Mouse (Mus musculus): ENCODE measurements around the gene Baiap2l1. TPM values are rescaled to one million over a fixed set of nuclear protein-coding genes. Genes with fewer than 3 reads are reported as not detected.
A peak's percentile ranks its signal among the peaks of the same experiment; 100 is the strongest.

Gene Baiap2l1
- polyA plus RNA-seq, 1 experiment from 2014 or later = 1.3 TPM

- 36% methylated on average over 11 of the region's 11 CpGs for WGBS
- H3K4me1 ChIP-seq = peaks cover 24% of the 10 kb centered on the region
- no peak overlapping the region for H3K27ac ChIP-seq
- H3K27me3 ChIP-seq (replicated peaks) = no peaks in the 10 kb centered on the region
- no peak overlapping the region for H3K4me2 ChIP-seq
- no peak for ATAC-seq (replicated peaks)
- H3K4me3 ChIP-seq = no peak overlapping the region
- H3K9me3 ChIP-seq = no peaks in the 10 kb centered on the region
- no peak overlapping the region for H3K9ac ChIP-seq
- H3K36me3 ChIP-seq (replicated peaks) = no peaks in the 10 kb centered on the region
Measured at GRCm38 (mm10) chr5:144226220-144226619, 131.7 kb downstream of the Baiap2l1 start.

GRCm38 (mm10) chr5:144223899-144224816 lies 133.8 kb downstream of the Baiap2l1 start:
- Histone ChIP-seq H3K36me3 (replicated peaks) (no peaks in the 10 kb centered on the region), H3K4me2 (peak overlapping the region; percentile 89), H3K4me1 (peaks cover 26% of the 10 kb centered on the region), H3K27ac (peak overlapping the region; percentile 86), H3K4me3 (peak overlapping the region; percentile 71), H3K27me3 (replicated peaks) (no peaks in the 10 kb centered on the region), H3K9ac (peak overlapping the region; percentile 74), H3K9me3 (no peaks in the 10 kb centered on the region)
- ATAC-seq (replicated peaks) = peak; percentile 55
- 23% methylated on average over 18 of the region's 18 CpGs for WGBS

GRCm38 (mm10) chr5:144223503-144223862 lies 134.4 kb downstream of the Baiap2l1 start, which contains the start of gene Tecpr1:
Gene Tecpr1, minus strand, starts transcription at chr5:144223615.
- Histone ChIP-seq H3K4me3 (peak within 1 kb of the TSS; percentile 71), H3K27ac (peak within 1 kb of the TSS; percentile 86), H3K4me2 (peak within 1 kb of the TSS; percentile 89), H3K4me1 (peaks cover 26% of the 10 kb centered on the region), H3K27me3 (replicated peaks) (no peaks in the 10 kb centered on the region), H3K9me3 (no peaks in the 10 kb centered on the region), H3K9ac (peak within 1 kb of the TSS; percentile 74), H3K36me3 (replicated peaks) (no peaks in the 10 kb centered on the region)
- WGBS = 0% methylated on average over 35 of the region's 37 CpGs
- ATAC-seq (replicated peaks) = peak; percentile 97

- ATAC-seq (replicated peaks) = peak; percentile 27
- Histone ChIP-seq H3K27ac (peak overlapping the region; percentile 71), H3K27me3 (replicated peaks) (no peaks in the 10 kb centered on the region), H3K4me1 (peaks cover 26% of the 10 kb centered on the region), H3K4me2 (peak overlapping the region; percentile 89), H3K9me3 (no peaks in the 10 kb centered on the region), H3K4me3 (peak overlapping the region; percentile 71), H3K36me3 (replicated peaks) (no peaks in the 10 kb centered on the region), H3K9ac (peak overlapping the region; percentile 74)
- WGBS = 4% methylated on average over 25 of the region's 25 CpGs
Measured at GRCm38 (mm10) chr5:144222811-144223502, 135.0 kb downstream of the Baiap2l1 start.

GRCm38 (mm10) chr5:144221305-144221704 lies 136.6 kb downstream of the Baiap2l1 start:
- Histone ChIP-seq H3K27ac (no peak overlapping the region), H3K4me1 (peaks cover 26% of the 10 kb centered on the region), H3K27me3 (replicated peaks) (no peaks in the 10 kb centered on the region), H3K4me2 (no peak overlapping the region), H3K9ac (no peak overlapping the region), H3K36me3 (replicated peaks) (peaks cover 1% of the 10 kb centered on the region; the same call in 1 of the 2 replicates), H3K9me3 (no peaks in the 10 kb centered on the region), H3K4me3 (no peak overlapping the region)
- 80% methylated on average over 4 of the region's 4 CpGs for WGBS
- no peak for ATAC-seq (replicated peaks)

- H3K27ac ChIP-seq = no peak overlapping the region
- no peak for ATAC-seq (replicated peaks)
Measured at GRCm38 (mm10) chr5:144219936-144220335, 138.0 kb downstream of the Baiap2l1 start.

GRCm38 (mm10) chr5:144219306-144219705 lies 138.6 kb downstream of the Baiap2l1 start:
- Histone ChIP-seq H3K27me3 (replicated peaks) (no peaks in the 10 kb centered on the region), H3K27ac (no peak overlapping the region), H3K4me1 (peaks cover 23% of the 10 kb centered on the region), H3K9ac (no peak overlapping the region), H3K4me2 (no peak overlapping the region), H3K36me3 (replicated peaks) (peaks cover 6% of the 10 kb centered on the region; the same call in 1 of the 2 replicates), H3K4me3 (no peak overlapping the region), H3K9me3 (no peaks in the 10 kb centered on the region)
- no peak for ATAC-seq (replicated peaks)
- WGBS = 77% methylated on average over 12 of the region's 12 CpGs

More at GRCm38 (mm10) chr5:144219936-144220335, 138.0 kb downstream of the Baiap2l1 start:
- H3K36me3 ChIP-seq (replicated peaks) = peaks cover 4% of the 10 kb centered on the region; the same call in 1 of the 2 replicates
- no peak overlapping the region for H3K9ac ChIP-seq
- H3K4me1 ChIP-seq = peaks cover 26% of the 10 kb centered on the region
- no peaks in the 10 kb centered on the region for H3K27me3 ChIP-seq (replicated peaks)
- no peaks in the 10 kb centered on the region for H3K9me3 ChIP-seq
- WGBS = 90% methylated on average over 5 of the region's 5 CpGs
- H3K4me2 ChIP-seq = no peak overlapping the region
- no peak overlapping the region for H3K4me3 ChIP-seq

- no peak for ATAC-seq (replicated peaks)
- no peaks in the 10 kb centered on the region for H3K27me3 ChIP-seq (replicated peaks)
- H3K36me3 ChIP-seq (replicated peaks) = peaks cover 16% of the 10 kb centered on the region
- H3K4me1 ChIP-seq = peaks cover 19% of the 10 kb centered on the region
- 91% methylated on average over 7 of the region's 7 CpGs for WGBS
- no peak overlapping the region for H3K4me3 ChIP-seq
- H3K9me3 ChIP-seq = no peaks in the 10 kb centered on the region
- no peak overlapping the region for H3K27ac ChIP-seq
- no peak overlapping the region for H3K4me2 ChIP-seq
- no peak overlapping the region for H3K9ac ChIP-seq
Measured at GRCm38 (mm10) chr5:144218061-144218460, 139.9 kb downstream of the Baiap2l1 start.

GRCm38 (mm10) chr5:144215992-144216391 lies 141.9 kb downstream of the Baiap2l1 start:
- Histone ChIP-seq H3K27me3 (replicated peaks) (no peaks in the 10 kb centered on the region), H3K4me2 (no peak overlapping the region), H3K9ac (no peak overlapping the region), H3K9me3 (no peaks in the 10 kb centered on the region), H3K27ac (no peak overlapping the region), H3K4me1 (no peaks in the 10 kb centered on the region), H3K4me3 (no peak overlapping the region), H3K36me3 (replicated peaks) (peaks cover 21% of the 10 kb centered on the region)
- 91% methylated on average over 2 of the region's 2 CpGs for WGBS
- ATAC-seq (replicated peaks) = no peak

Other genes starting within 250 kb of the Baiap2l1 start
- 0.05 and 0.06 TPM in 2 replicates for gene Bhlha15, start 167.8 kb downstream of the Baiap2l1 start, polyA plus RNA-seq (2015; fragmentation: Nextera tagmentation; extraction: Ambion mirVana)
- 53.6 and 56.0 TPM in 2 replicates for gene Tecpr1, start 134.5 kb downstream of the Baiap2l1 start, polyA plus RNA-seq (2015; fragmentation: Nextera tagmentation; extraction: Ambion mirVana)
- gene Bri3, start 113.7 kb downstream of the Baiap2l1 start, polyA plus RNA-seq (2015; fragmentation: Nextera tagmentation; extraction: Ambion mirVana) = 108 and 113 TPM in 2 replicates
- 5.9 and 6.4 TPM in 2 replicates for gene Nptx2, start 187.8 kb upstream of the Baiap2l1 start, polyA plus RNA-seq (2015; fragmentation: Nextera tagmentation; extraction: Ambion mirVana)